Mouse (Mus musculus) heart, embryonic 15.5 days (tissue): ENCODE measurements around the gene Chrdl1. TPM values are rescaled to one million over a fixed set of nuclear protein-coding genes. Genes with fewer than 3 reads are reported as not detected.

Source experiments
- ATAC-seq: fragments of 200-750 bp; cut with Nextera tagmentation; replicated peaks from 2 replicates; pipeline ENCODE4 v1.8.0; 2017; ENCODE audit warnings: low read depth, moderate TSS enrichment; ENCODE audit not compliant: insufficient number of reproducible peaks, insufficient read depth, low FRiP score
- H3K27ac ChIP-seq: fragments of 300-500 bp; sonication (generic); 2 replicates; pipeline ENCODE4 v1.5.1; 2015; ENCODE audit warnings: mild to moderate bottlenecking, inconsistent platforms
- H3K27me3 ChIP-seq: fragments of 300-500 bp; sonication (generic); 2 replicates; pipeline ENCODE4 v1.6.1; 2015; ENCODE audit warnings: inconsistent platforms
- H3K36me3 ChIP-seq: fragments of 300-500 bp; sonication (generic); 2 replicates; pipeline ENCODE4 v1.6.1; 2015; ENCODE audit warnings: mild to moderate bottlenecking, inconsistent platforms
- H3K4me1 ChIP-seq: fragments of 300-500 bp; sonication (generic); replicated peaks from 2 replicates; pipeline ENCODE4 v1.6.1; 2015; ENCODE audit warnings: inconsistent platforms
- H3K4me2 ChIP-seq: fragments of 300-500 bp; sonication (generic); 2 replicates; pipeline ENCODE4 v1.6.1; 2015; ENCODE audit warnings: inconsistent platforms, mild to moderate bottlenecking, moderate library complexity
- H3K4me3 ChIP-seq: fragments of 300-500 bp; sonication (generic); 2 replicates; pipeline ENCODE4 v1.5.1; 2015; ENCODE audit warnings: mild to moderate bottlenecking, inconsistent platforms
- H3K9ac ChIP-seq: fragments of 300-500 bp; sonication (generic); 2 replicates; pipeline ENCODE4 v1.6.1; 2015; ENCODE audit warnings: mild to moderate bottlenecking, inconsistent platforms
- H3K9me3 ChIP-seq: fragments of 300-500 bp; sonication (generic); replicated peaks from 2 replicates; pipeline ENCODE4 v1.6.1; 2016; ENCODE audit warnings: inconsistent platforms
- WGBS: fragments of 180-500 bp; shearing (Covaris S2); methylation state at CpG from one replicate; pipeline ENCODE4 v1.1.7; 2015; ENCODE audit warnings: mixed read lengths; 5-methylcytosine and 5-hydroxymethylcytosine counted together
- polyA plus RNA-seq: library from polyadenylated mRNA; unstranded; fragments of >200 nt; fragmentation: Nextera tagmentation; extraction: Ambion mirVana; gene quantifications from 2 replicates; pipeline ENCODE4 v1.2.1, GENCODE M21; 2015

Gene Chrdl1
- 1.2 and 2.5 TPM in 2 replicates for polyA plus RNA-seq

DNA sequence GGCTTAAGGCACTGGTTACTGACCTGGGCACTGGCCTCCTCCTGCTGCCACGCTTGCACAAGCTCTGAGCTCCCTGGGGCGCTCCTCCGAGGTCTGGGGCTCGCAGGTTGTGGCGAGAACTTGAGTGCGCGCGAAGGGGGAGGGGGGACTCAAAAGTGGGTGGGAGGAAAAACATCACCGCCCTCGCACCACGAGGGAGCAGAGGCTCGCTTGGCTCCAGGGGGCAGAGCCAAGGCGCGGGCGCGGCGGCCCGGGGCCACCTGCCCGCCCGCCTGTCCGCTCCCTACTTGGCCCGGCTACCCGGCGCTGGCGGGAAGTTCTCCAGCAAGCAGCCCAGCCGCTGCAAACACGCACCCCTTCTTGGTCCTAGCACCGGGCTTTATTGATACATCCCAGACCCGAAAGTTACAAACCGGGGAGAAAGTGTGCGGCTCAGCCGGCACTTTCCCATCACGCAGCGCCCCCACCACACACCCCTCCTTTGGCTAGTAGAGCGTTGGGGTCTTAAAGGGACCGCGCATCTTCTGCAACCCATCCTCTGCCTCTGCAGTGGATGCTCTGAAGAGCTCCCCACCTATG is at the start of gene Chrdl1:
Chrdl1 (minus strand) TSS at position 472 of the 579 bp plus-strand sequence.
- Histone ChIP-seq H3K27me3 (peaks cover 37% of the 10 kb centered on the region), H3K27ac (no peak within 1 kb of the TSS), H3K4me3 (peak within 1 kb of the TSS; percentile 49), H3K36me3 (no peaks in the 10 kb centered on the region), H3K9ac (no peak within 1 kb of the TSS), H3K4me1 (no peaks in the 10 kb centered on the region), H3K9me3 (no peaks in the 10 kb centered on the region), H3K4me2 (peak within 1 kb of the TSS; percentile 71)
- no peak for ATAC-seq
- 18% methylated on average over 32 of the region's 37 CpGs for WGBS

DNA sequence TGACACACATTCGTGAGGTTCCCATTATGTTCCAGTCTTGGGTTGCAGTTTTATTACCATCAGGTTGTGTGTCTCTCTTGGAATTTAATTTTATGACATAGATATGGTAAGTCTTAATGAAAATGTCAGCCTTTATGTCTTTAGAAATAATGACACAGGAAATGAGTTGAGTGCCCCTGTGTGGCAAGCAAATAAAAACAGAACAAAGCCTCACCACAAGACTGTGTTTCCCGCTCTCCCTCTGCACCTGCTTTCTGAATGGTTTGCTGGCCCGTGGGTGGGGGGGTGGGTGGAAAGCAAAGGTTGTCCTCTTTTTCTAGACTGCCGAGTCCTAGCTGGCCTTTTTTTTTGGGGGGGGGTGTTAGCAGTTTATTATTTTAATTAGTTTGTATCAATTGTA is 48.6 kb upstream of the Chrdl1 start:
- WGBS, result 61% methylated on average over 4 of the region's 4 CpGs
- no peaks in the 10 kb centered on the region for H3K9me3 ChIP-seq

DNA sequence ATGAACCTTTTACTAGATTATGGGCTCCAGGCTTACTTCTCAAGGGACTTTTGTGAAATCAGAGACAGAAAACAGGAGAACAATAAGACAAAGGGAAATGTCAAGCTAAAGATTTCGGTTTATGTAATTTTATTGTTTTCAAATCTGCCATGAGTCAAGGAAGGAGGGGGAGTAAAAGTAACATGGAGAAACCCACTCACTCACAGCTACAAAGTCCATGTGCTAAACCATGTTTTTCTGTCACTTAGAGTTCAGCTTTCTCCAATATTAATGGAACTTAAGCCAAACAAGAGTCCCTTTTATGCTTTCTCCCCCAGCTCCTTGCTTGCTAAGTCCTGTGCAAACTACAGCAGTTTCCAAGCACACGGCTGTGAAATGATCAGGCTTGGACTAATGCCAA is 10.5 kb upstream of the Chrdl1 start:
- H3K4me1 ChIP-seq, result no peaks in the 10 kb centered on the region
- no peak overlapping the region for H3K4me2 ChIP-seq
- H3K36me3 ChIP-seq, result no peaks in the 10 kb centered on the region
- no peaks in the 10 kb centered on the region for H3K27me3 ChIP-seq
- no peaks in the 10 kb centered on the region for H3K9me3 ChIP-seq
- no peak overlapping the region for H3K27ac ChIP-seq
- no peak overlapping the region for H3K9ac ChIP-seq
- H3K4me3 ChIP-seq, result no peak overlapping the region
- ATAC-seq, result no peak
- WGBS, result 53% methylated on average over 2 of the region's 2 CpGs

More for the DNA sequence above, 48.6 kb upstream of the Chrdl1 start:
- ATAC-seq, result no peak
- Histone ChIP-seq H3K4me3 (no peak overlapping the region), H3K36me3 (no peaks in the 10 kb centered on the region), H3K27me3 (0 out of 2 replicates have a peak, but pooled peaks cover 7% of the 10 kb centered on the region), H3K9ac (no peak overlapping the region), H3K4me2 (no peak overlapping the region), H3K4me1 (no peaks in the 10 kb centered on the region), H3K27ac (no peak overlapping the region)

DNA sequence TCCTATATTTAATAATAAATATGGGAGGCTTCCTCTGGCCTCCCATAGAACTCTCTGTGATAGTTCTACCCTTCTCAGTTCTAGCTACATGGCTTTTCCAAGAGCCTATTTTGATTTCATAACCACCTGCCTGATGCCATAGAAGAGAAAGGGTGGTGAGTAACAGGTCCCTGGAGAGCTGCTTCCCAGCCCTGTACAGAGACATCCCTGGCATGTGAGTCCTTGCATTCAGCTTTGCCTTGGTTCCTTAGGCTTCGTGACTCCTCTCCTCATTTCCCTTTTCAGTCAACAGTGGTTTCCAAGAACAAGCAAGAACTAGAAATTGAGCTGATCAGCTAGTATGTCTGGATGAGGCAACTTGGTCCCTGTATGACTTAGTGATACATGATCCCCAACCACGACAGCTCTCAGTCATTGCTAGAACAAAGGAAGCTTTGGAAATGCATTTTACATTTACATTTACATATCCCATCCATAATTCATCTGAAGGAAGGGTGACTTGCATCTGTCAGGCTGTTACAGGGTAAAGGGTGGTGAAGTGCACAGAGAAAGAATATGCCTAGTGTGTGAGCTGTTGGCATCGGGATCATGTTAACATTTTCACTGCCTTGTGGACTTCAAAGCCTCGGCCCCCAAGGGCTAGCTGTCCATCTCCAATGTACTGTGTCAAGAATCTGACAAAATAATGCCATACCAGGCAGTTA is 27.7 kb downstream of the Chrdl1 start:
- 70% methylated on average over 4 of the region's 4 CpGs for WGBS
- no peaks in the 10 kb centered on the region for H3K27me3 ChIP-seq
- no peak overlapping the region for H3K27ac ChIP-seq

DNA sequence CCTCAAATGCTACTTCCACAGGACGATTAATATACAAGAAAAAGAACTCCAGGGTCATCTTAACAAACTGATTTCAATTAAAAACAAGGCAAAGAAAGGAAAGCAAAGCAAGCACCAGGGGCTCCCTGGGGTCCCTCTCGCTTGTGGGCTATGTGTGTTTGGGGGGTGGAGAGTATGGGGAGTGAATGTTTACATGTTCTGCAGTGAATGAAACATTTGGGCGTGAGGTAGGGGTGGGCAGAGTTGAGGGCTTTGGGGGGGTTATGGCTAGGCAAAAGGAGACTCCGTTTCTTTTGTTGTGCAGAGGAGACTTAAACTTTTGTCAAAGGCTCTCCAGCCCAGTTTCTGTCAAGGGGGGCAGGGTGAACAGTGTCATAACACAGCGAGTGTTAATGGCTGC is 46.8 kb downstream of the Chrdl1 start:
- Histone ChIP-seq H3K36me3 (no peaks in the 10 kb centered on the region), H3K9me3 (no peaks in the 10 kb centered on the region), H3K27me3 (no peaks in the 10 kb centered on the region; the same call in 1 of the 2 replicates), H3K4me3 (no peak overlapping the region), H3K4me1 (no peaks in the 10 kb centered on the region), H3K9ac (no peak overlapping the region), H3K27ac (no peak overlapping the region), H3K4me2 (no peak overlapping the region)
- 55% methylated on average over 5 of the region's 5 CpGs for WGBS
- no peak for ATAC-seq

More for the DNA sequence above, 27.7 kb downstream of the Chrdl1 start:
- H3K4me1 ChIP-seq, result no peaks in the 10 kb centered on the region
- no peak overlapping the region for H3K9ac ChIP-seq
- no peaks in the 10 kb centered on the region for H3K36me3 ChIP-seq
- H3K4me3 ChIP-seq, result no peak overlapping the region
- no peak overlapping the region for H3K4me2 ChIP-seq
- H3K9me3 ChIP-seq, result no peaks in the 10 kb centered on the region
- no peak for ATAC-seq

DNA sequence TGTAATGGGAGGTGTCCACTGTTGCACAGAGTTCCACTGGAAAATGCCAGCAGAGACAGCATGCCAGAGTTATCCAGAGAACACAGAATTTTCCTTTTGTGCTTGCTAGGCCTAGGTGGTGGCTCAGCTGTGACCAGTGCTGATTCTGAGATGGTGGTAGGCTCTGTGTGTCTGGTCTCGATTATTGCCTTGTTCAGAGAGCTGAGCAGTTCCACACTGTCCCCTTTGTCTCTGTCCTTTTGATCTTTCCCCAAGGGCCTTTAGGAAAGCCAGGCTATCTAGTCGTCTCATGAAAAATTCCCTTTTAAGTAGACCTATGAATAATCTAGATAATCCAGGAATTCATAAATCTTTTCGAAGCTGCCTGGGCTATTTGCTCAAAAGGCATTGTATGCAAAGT is 47.3 kb downstream of the Chrdl1 start:
- H3K9ac ChIP-seq, result no peak overlapping the region
- 53% methylated on average over 3 of the region's 3 CpGs for WGBS
- H3K27ac ChIP-seq, result no peak overlapping the region
- no peaks in the 10 kb centered on the region; the same call in 1 of the 2 replicates for H3K27me3 ChIP-seq
- H3K36me3 ChIP-seq, result no peaks in the 10 kb centered on the region
- no peak overlapping the region for H3K4me2 ChIP-seq
- no peak for ATAC-seq
- no peaks in the 10 kb centered on the region for H3K9me3 ChIP-seq
- H3K4me1 ChIP-seq, result no peaks in the 10 kb centered on the region
- H3K4me3 ChIP-seq, result no peak overlapping the region

DNA sequence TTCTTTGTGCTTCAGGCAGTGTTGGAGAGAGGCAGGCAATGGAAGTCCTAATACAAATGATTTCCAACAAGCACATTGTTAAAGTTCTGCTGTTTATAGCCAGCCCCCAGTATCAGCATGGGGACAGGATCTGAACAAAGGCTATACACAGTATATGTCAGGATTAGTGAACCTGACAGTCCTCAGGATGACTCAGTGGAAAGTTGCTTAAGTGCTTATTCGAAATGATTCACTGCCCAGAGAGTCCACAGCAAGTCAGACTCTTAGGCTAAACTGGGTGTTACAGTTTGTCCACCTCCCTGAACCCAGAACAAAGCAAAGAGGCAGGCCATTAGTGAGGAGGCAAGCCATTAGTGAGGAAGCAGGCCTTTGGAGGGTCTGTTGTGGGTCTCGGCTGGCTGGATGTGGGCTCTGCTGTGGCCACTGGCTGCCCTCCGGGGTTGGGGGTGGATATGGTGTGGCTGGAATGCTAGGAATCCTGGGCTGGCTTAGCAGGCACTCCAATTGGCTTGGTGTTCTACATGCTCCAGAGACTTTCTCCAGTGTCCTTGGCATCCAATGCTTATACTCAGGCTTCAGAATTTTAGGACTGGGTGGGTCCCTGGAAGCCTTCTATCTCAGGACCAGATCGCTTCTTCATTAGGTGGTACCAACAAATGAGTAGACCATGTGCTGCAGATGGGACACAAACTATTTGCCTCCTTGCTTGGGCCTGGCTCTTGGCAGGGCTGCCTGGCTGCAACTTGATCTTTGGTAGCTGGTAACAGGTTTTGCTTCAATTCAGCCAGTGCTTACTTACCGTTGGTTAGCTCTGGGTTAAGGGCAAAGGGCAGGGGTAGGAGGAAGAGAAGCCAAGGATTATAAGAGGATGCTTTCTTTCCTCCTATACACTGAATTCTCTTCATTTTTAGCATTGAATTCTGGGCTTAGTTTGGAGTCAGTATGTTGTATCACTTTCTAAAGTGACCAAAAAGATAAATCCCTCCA is 49.3 kb downstream of the Chrdl1 start:
- no peaks in the 10 kb centered on the region; the same call in 1 of the 2 replicates for H3K27me3 ChIP-seq
- H3K27ac ChIP-seq, result no peak overlapping the region
- no peak overlapping the region for H3K4me3 ChIP-seq
- H3K4me2 ChIP-seq, result no peak overlapping the region
- ATAC-seq, result 0 out of 2 replicates have a peak, but pooled peaks have one; percentile 50
- H3K9ac ChIP-seq, result no peak overlapping the region
- no peaks in the 10 kb centered on the region for H3K9me3 ChIP-seq
- no peaks in the 10 kb centered on the region for H3K36me3 ChIP-seq
- WGBS, result 32% methylated on average over 5 of the region's 5 CpGs
- no peaks in the 10 kb centered on the region for H3K4me1 ChIP-seq

DNA sequence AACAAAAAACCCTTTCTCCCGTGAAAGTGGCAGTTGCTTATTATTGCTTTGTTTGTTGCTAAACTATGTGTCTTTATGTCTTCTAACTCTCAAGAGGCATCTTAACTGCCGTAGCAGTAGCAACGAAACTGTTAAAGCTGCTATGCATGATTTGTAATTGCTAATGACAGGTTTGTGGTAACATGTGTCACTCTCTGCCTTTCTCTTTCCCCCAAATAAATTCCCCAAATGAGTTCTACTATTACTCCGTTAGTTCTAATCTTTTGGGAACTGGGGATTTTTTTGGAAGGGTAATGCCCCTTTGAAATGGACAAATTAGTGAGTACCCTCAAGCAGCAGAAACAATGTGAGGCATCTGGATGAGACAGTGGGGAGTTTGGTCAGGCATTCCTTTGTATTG is 55.9 kb downstream of the Chrdl1 start:
- Histone ChIP-seq H3K9ac (no peak overlapping the region), H3K27ac (no peak overlapping the region), H3K36me3 (no peaks in the 10 kb centered on the region), H3K4me2 (no peak overlapping the region), H3K9me3 (no peaks in the 10 kb centered on the region), H3K4me1 (peaks cover 4% of the 10 kb centered on the region; the same call in 1 of the 2 replicates), H3K27me3 (peaks cover 24% of the 10 kb centered on the region), H3K4me3 (no peak overlapping the region)
- 54% methylated on average over 4 of the region's 4 CpGs for WGBS
- no peak for ATAC-seq

DNA sequence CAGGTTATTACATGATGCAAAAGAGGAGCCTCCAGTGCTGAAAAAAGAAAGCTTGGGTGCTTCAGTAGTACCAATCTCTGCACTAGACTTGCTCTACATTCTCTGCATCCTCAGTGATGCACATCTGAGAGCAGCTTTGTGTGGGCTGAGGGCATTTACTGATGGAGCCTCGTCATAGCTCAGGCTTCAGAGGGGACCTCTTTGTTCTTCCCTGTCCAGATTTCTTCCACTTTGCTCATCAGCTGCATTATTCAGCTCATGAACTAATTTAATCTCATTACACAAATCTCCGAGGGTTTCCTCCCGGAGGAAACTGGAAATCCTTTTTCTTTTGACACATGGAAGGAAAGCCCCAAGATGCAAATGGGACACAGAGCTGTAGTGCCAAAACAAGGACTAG is 56.5 kb downstream of the Chrdl1 start:
- WGBS, result 57% methylated on average over 3 of the region's 3 CpGs
- Histone ChIP-seq H3K27ac (no peak overlapping the region), H3K4me2 (no peak overlapping the region), H3K36me3 (no peaks in the 10 kb centered on the region), H3K9ac (no peak overlapping the region), H3K4me3 (no peak overlapping the region), H3K27me3 (peaks cover 24% of the 10 kb centered on the region), H3K4me1 (peaks cover 4% of the 10 kb centered on the region; the same call in 1 of the 2 replicates), H3K9me3 (no peaks in the 10 kb centered on the region)
- ATAC-seq, result no peak

DNA sequence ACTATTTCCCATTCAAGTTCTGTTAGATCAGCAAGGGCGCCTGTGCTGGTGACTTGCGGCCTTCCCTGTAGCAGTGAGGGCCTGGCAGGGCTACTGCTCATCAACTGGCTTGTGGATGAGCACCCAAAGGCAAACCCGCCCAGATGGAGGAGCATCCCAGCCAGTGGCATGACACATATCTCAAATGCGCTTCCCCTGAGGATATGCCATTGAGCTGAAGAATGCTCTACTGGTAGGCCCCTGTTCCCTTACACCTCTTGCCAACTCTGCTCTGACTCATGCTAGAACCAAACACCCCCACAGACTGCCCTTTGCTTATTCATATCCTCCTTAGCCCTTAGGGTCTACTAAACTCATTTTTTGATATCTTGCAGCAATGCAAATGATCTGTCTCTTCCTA is 57.4 kb downstream of the Chrdl1 start:
- Histone ChIP-seq H3K4me2 (no peak overlapping the region), H3K27me3 (peaks cover 24% of the 10 kb centered on the region), H3K4me3 (no peak overlapping the region), H3K4me1 (peaks cover 4% of the 10 kb centered on the region; the same call in 1 of the 2 replicates), H3K27ac (no peak overlapping the region), H3K9me3 (no peaks in the 10 kb centered on the region), H3K36me3 (no peaks in the 10 kb centered on the region), H3K9ac (no peak overlapping the region)
- no peak for ATAC-seq
- WGBS, result 69% methylated on average over 4 of the region's 4 CpGs

DNA sequence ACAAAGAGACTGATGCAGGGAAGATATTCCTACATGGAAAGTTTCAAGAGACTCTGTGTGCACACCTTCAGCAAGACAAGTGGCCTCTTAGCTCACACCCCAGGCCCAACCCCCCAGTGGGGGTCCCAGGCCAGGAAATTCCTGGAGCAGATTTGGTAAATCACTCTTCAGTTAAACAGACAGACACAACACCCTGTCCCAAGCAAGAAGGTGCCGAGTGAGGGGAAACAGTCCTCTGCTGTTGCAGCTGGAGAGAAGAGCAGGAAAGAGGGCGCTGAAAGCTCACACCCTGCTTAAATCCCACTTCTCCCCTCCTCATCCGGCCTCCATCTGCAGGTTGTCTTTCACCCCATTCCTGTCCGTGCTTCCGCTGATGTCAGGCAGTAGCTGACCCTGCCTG is 58.2 kb downstream of the Chrdl1 start:
- Histone ChIP-seq H3K36me3 (no peaks in the 10 kb centered on the region), H3K4me2 (0 out of 2 replicates have a peak overlapping the region, but pooled peaks have one; percentile 13), H3K9me3 (no peaks in the 10 kb centered on the region), H3K4me3 (no peak overlapping the region), H3K27me3 (peaks cover 27% of the 10 kb centered on the region), H3K27ac (no peak overlapping the region), H3K9ac (no peak overlapping the region), H3K4me1 (peaks cover 4% of the 10 kb centered on the region; the same call in 1 of the 2 replicates)
- ATAC-seq, result peak; percentile 55
- 29% methylated on average over 5 of the region's 5 CpGs for WGBS
